Mouse (Mus musculus): Measurements from ENCODE around the gene Gm28043.
A peak's percentile ranks its signal among the peaks of the same experiment; 100 is the strongest.

The Gm28043 gene

DNA sequence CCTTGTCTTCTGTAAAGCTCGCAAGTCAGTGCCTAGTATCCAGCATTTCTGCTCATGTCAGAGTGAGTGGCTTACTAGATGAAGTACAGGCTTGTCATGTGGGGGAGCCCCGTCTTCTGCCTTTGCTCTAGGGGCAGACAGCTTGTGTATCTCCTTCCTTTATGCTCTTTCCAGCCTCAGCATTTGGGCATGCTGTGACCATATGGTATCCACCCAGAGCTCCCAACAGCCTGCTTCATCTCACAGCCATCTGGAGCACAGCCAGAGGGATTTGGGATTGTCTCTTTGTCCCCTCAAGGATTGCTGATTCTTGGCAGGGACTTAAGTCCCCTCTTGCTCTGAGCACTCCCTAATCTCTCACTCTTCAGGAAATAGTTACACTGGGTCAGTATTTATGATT, 65.5 kb downstream of the Gm28043 start:
- no peak for DNase-seq (ENCODE audit: low read depth, low spot score)

GRCm38 (mm10) chr17:29680921-29681320, 66.2 kb downstream of the Gm28043 start:
- no peak for DNase-seq (ENCODE audit: low read depth, low spot score)

- DNase-seq (ENCODE audit: low read depth, low spot score), result peak; percentile 29
Measured at GRCm38 (mm10) chr17:29681669-29682068, 67.0 kb downstream of the Gm28043 start.

DNA sequence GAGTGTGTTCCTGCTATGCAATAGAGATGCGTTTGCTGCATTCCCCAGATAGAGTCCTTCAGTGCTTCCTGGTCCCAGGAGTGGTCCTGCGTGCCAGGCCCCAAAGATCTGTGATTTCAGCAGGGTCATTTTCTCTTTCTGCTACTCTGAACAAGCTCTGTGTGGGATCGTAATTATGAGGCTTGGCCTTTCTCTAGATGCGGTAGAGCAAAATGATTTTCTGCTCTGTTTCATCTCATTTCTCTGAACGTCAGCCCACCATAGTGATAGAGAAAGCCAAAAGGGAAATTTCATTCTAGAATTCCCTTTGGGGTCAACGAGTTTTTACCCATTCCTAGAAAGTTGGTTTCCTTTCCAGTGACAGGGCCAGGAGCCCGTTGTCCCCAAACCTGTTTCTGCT, 67.6 kb downstream of the Gm28043 start:
- DNase-seq (ENCODE audit: low read depth, low spot score), result no peak

- no peak for DNase-seq (ENCODE audit: low read depth, low spot score)
Measured at GRCm38 (mm10) chr17:29683127-29683526, 68.5 kb downstream of the Gm28043 start.

GRCm38 (mm10) chr17:29684275-29684674, 69.6 kb downstream of the Gm28043 start:
- DNase-seq (ENCODE audit: low read depth, low spot score), result no peak

GRCm38 (mm10) chr17:29686771-29687170, 72.1 kb downstream of the Gm28043 start:
- no peak for DNase-seq (ENCODE audit: low read depth, low spot score)

GRCm38 (mm10) chr17:29687373-29687772, 72.7 kb downstream of the Gm28043 start:
- no peak for DNase-seq (ENCODE audit: low read depth, low spot score)

DNA sequence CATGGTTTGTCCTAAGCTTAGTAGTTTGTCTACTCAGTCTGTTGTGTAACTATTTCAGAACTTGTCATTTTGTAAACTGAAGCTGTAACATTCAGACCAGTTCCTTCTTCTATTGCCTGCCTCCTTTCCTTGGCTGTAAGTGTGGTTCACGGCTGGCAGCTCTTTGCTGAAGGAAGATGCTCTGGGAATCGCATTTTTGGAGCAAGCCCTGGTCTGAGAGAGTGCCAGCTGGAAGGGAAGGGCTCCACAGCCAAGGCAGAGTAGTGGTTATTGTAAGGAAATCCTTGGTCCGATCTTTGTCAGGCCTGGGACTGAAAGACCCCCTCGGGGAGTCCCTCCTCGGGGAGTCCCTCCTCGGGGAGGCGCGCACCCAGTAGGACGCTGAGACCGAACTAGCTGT, 73.9 kb downstream of the Gm28043 start:
- DNase-seq (ENCODE audit: low read depth, low spot score), result no peak

GRCm38 (mm10) chr17:29690257-29690656, 75.6 kb downstream of the Gm28043 start:
- DNase-seq (ENCODE audit: low read depth, low spot score), result no peak

GRCm38 (mm10) chr17:29692827-29693226, 78.2 kb downstream of the Gm28043 start:
- DNase-seq (ENCODE audit: low read depth, low spot score), result no peak

GRCm38 (mm10) chr17:29693571-29693970, 78.9 kb downstream of the Gm28043 start:
- DNase-seq (ENCODE audit: low read depth, low spot score), result no peak

GRCm38 (mm10) chr17:29694516-29694915, 79.8 kb downstream of the Gm28043 start:
- DNase-seq (ENCODE audit: low read depth, low spot score), result no peak

DNA sequence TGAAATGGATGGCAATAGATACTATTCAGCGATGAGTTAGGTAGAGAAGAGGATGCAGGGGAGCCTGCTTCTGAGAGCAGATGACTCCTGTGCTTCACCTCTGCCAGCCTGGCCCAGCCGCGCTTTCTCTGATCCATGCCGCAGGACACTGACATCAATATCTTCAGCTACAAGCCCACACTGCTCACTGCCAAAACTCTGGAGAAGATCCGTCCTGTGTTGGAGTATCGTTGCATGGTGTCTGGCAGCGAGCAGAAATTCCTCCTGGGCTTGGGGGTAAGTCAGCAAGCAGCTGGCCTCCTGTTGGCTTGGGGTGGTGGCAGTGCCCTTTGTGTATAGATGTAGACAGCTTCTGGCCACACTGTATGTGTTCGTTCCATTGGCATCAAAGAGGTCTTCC, 82.3 kb downstream of the Gm28043 start:
- no peak for DNase-seq (ENCODE audit: low read depth, low spot score)

DNA sequence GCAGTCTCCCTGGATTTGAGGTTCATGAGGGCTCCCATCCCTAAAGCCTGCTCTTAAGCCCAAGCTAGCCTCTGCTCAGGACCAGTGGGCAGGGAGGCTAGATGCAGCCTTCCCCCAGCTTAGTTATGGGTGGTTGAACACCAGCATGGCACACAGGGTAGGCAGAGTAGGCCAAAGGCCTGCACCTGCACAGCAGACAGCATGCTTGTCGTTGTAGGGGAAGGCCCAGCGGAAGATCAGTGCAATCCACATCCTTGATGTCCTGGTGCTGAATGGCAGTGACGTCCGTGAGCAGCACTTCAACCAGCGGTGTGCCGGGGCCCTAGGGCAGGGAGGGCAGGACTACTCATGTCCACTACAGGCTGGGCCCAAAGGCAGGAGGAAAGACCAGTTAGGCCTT, 83.7 kb downstream of the Gm28043 start:
- DNase-seq (ENCODE audit: low read depth, low spot score), result no peak

GRCm38 (mm10) chr17:29700573-29700972, 85.9 kb downstream of the Gm28043 start:
- no peak for DNase-seq (ENCODE audit: low read depth, low spot score)

DNA sequence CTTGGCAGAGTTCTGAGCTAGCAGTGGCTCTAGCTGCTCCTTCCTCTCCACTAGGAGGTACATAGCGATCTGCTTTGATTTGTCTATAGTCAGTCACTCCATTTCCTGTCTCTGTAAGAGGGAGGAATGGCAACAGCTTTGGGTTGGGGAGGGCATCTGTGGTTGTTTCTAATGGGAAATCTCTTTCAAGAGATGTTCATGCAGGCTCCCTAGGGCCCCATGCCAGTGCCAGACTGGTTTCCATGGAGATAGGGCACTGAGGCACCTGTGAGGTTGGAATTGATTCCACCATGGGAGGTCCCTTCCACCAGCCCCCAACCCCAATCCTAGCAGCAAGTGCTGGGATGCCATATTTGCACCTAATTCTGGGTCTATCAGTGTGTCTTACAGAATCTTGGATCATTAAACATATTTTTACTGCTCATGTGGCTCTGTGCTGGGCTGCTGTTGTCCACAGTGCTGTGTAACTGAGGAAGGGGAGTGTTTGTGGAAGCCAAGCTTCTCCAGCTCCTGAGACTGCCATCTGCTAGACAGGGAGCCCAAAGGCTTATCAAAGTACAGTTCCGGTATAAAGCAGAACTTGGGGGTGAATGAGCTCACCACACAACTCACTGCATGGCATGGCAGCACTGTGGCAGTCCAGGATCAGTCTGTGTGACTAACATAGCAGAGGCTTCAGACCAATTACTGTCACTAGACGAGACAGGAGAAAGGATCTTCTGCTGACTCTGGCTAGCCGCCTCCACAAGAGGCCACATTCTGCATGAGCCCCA, 88.4 kb downstream of the Gm28043 start:
- DNase-seq (ENCODE audit: low read depth, low spot score), result no peak

- DNase-seq (ENCODE audit: low read depth, low spot score), result peak; percentile 64
Measured at GRCm38 (mm10) chr17:29704781-29705180, 90.1 kb downstream of the Gm28043 start.

DNA sequence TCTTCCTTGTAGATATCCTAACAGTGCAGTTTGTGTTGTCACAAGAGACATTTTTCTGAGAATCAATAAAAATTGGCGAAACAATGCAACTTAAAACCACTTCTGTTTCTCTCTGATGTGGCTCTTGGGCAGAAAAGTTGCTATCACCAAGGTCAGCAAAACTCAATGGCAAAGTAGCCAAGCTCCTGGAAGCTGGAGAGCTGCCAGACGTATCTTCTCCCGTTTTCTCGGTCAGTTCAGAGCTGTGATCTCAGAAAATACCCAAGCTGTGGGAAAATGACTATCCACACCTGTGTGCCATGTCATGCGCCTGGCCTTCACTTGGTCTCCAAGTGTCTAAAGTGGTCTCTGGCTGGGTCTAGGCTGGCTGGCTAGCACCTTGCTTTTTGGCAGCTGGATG, 91.2 kb downstream of the Gm28043 start:
- no peak for DNase-seq (ENCODE audit: low read depth, low spot score)

GRCm38 (mm10) chr17:29706981-29707545, 92.4 kb downstream of the Gm28043 start:
- no peak for DNase-seq (ENCODE audit: low read depth, low spot score)

DNA sequence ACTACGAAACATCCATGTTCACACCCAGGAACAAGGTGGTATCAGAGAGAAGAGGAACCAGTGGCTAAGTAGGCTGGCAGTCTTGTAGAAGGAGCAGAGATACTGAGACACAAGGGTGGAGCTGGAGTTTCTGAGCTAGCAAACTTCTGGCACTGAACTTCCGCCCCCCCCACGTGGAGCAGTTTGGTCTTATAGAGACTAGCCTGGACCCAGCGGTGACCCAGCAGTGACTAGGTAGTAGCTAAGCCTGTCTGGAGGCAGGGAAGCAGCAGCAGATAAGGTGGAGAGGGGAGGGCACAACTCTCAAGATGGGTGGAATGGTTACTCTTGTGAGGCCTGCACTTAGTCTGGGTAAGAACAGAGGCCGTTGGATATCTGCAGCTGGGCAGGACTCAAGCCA, 94.1 kb downstream of the Gm28043 start:
- DNase-seq (ENCODE audit: low read depth, low spot score), result no peak

GRCm38 (mm10) chr17:29710562-29711044, 95.9 kb downstream of the Gm28043 start:
- DNase-seq (ENCODE audit: low read depth, low spot score), result no peak

GRCm38 (mm10) chr17:29711076-29711744, 96.5 kb downstream of the Gm28043 start:
- DNase-seq (ENCODE audit: low read depth, low spot score), result no peak
